Mouse (Mus musculus): Measurements from ENCODE around the gene Xrcc4.
"Not testable (repeated sequence)": the region's sequence is repeated elsewhere in the genome, so short reads cannot be mapped to it uniquely, and the experiment has no call there.

Xrcc4 gene

GRCm38 (mm10) chr13:89809024-89809423 lies 280.4 kb downstream of the Xrcc4 start:
- no peak for DNase-seq (ENCODE audit: low spot score)

GRCm38 (mm10) chr13:89801901-89802300 lies 287.5 kb downstream of the Xrcc4 start:
- no peak for DNase-seq (ENCODE audit: low spot score)

- DNase-seq (ENCODE audit: low spot score): no peak
These were observed 291.7 kb downstream of the Xrcc4 start for GRCm38 (mm10) chr13:89797721-89798120.

- no peak for DNase-seq (ENCODE audit: low spot score)
These were observed 297.9 kb downstream of the Xrcc4 start for GRCm38 (mm10) chr13:89791475-89791874.

- no peak for DNase-seq (ENCODE audit: low spot score)
These were observed 306.5 kb downstream of the Xrcc4 start for GRCm38 (mm10) chr13:89782886-89783285.

GRCm38 (mm10) chr13:89780276-89780675 lies 309.1 kb downstream of the Xrcc4 start:
- DNase-seq (ENCODE audit: low spot score): no peak

- DNase-seq (ENCODE audit: low spot score): no peak
These were observed 310.0 kb downstream of the Xrcc4 start for GRCm38 (mm10) chr13:89779208-89779911.

- no peak for DNase-seq (ENCODE audit: low spot score)
These were observed 311.6 kb downstream of the Xrcc4 start for GRCm38 (mm10) chr13:89777764-89778163.

- DNase-seq (ENCODE audit: low spot score): no peak
These were observed 312.3 kb downstream of the Xrcc4 start for GRCm38 (mm10) chr13:89777146-89777545.

- DNase-seq (ENCODE audit: low spot score): no peak
These were observed 322.9 kb downstream of the Xrcc4 start for GRCm38 (mm10) chr13:89766551-89766950.

- DNase-seq (ENCODE audit: low spot score): no peak
These were observed 323.4 kb downstream of the Xrcc4 start for GRCm38 (mm10) chr13:89765966-89766365.

GRCm38 (mm10) chr13:89762339-89762738 lies 327.1 kb downstream of the Xrcc4 start:
- DNase-seq (ENCODE audit: low spot score): no peak

GRCm38 (mm10) chr13:89756347-89756746 lies 333.1 kb downstream of the Xrcc4 start:
- no peak for DNase-seq (ENCODE audit: low spot score)

GRCm38 (mm10) chr13:89750562-89750961 lies 338.8 kb downstream of the Xrcc4 start:
- not testable (repeated sequence) for DNase-seq (ENCODE audit: low spot score)

GRCm38 (mm10) chr13:89743201-89743600 lies 346.2 kb downstream of the Xrcc4 start:
- DNase-seq (ENCODE audit: low spot score): no peak

GRCm38 (mm10) chr13:89742686-89743200 lies 346.7 kb downstream of the Xrcc4 start:
- no peak for DNase-seq (ENCODE audit: low spot score)

GRCm38 (mm10) chr13:89741766-89742685 lies 347.4 kb downstream of the Xrcc4 start, which contains the start of gene Vcan:
Gene Vcan, minus strand, starts transcription at chr13:89742509.
- no peak for DNase-seq (ENCODE audit: low spot score)

- no peak for DNase-seq (ENCODE audit: low spot score)
These were observed 348.3 kb downstream of the Xrcc4 start for GRCm38 (mm10) chr13:89741116-89741551.

GRCm38 (mm10) chr13:89740243-89741115 lies 348.9 kb downstream of the Xrcc4 start:
- DNase-seq (ENCODE audit: low spot score): no peak

- DNase-seq (ENCODE audit: low spot score): no peak
These were observed 349.6 kb downstream of the Xrcc4 start for GRCm38 (mm10) chr13:89739696-89740242.
